Mouse (Mus musculus) thymus, postnatal 25 days (tissue): ENCODE results near the gene AC124502.3.

Experiments
- DNase-seq: peaks from one replicate; pipeline ENCODE4 v3.0.0; 2022

Gene AC124502.3

DNA sequence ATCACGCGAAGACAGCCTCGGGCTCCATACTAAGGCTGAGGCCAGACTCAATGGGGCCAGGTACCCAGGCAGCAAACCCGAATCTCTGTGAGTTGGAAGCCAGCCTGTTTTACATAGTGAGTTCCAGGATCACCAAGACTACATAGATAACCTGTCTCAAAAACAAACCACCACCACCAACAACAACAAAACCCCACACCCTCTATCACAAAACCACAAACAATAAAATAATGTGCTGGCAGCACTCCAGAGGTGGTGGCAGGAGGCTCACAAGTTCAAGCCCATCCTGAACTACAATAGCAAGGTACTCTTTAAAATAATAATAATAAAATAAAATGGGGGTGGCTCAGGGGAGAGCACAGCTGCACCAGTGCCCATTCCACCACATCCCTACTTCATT is 2.1 kb upstream of the AC124502.3 start:
- DNase-seq: no peak

DNA sequence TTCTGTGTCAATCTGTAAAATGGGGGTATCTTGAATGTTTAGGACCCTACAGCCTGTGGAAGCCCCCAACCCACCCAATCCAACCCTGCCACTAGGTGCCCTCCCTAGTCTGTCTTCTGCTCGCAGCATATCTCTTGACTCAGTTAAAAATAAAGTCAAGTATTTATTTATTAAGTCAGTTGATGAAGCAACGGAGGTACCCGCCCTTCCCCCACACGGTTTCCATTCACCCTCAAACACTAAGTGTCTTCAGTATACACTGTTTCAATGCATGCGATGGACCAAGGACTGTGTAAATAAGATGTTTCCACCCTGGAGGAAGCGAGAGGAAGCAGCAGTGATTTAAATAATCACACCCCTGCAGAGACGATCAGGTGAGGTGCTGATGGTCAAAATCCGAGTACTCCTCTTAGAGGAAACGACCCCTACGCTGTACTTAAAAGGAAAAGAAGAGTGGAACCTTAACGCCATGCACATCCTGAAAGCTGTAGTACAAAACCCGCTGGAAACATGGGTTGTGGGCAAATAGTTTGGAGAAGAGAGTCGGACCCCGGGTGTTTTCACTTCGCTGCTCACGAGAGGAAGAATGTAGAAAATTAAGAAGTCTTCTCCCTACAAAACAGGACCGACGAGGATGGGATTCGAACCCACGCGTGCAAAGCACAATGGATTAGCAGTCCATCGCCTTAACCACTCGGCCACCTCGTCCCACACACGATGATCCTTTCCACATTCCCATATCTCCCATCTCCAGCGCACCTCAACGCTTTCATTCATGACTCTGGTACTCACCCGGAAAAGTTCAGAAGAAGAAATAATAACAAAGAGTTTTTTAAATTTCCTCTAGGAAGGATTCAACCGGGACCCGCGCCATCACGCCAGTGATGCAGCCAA is 766 bp upstream of the AC124502.3 start:
- peak; percentile 64 for DNase-seq

DNA sequence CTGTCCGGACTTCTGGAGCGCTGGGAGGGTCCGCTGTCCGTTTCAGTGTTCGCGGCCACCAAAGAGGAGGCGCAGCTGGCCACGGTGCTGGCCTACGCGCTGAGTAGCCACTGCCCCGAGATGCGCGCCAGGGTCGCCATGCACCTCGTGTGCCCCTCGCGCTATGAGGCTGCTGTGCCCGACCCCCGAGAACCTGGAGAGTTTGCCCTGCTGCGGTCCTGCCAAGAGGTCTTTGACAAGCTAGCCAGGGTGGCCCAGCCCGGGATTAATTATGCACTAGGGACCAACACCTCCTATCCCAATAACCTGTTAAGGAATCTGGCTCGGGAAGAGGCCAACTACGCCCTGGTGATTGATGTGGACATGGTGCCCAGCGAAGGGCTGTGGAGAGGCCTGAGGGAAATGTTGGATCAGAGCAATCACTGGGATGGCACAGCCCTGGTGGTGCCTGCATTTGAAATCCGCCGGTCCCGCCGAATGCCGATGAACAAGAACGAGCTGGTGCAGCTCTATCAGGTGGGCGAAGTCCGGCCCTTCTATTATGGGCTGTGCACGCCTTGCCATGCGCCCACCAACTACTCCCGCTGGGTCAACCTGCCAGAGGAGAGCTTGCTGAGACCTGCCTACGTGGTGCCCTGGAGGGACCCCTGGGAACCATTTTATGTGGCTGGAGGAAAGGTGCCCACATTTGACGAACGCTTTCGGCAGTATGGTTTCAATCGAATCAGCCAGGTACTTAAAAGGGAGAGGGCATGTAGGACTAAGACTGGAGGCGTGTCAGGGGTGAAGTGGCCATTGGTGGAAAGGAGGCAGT is 817 bp downstream of the AC124502.3 start:
- DNase-seq: no peak

DNA sequence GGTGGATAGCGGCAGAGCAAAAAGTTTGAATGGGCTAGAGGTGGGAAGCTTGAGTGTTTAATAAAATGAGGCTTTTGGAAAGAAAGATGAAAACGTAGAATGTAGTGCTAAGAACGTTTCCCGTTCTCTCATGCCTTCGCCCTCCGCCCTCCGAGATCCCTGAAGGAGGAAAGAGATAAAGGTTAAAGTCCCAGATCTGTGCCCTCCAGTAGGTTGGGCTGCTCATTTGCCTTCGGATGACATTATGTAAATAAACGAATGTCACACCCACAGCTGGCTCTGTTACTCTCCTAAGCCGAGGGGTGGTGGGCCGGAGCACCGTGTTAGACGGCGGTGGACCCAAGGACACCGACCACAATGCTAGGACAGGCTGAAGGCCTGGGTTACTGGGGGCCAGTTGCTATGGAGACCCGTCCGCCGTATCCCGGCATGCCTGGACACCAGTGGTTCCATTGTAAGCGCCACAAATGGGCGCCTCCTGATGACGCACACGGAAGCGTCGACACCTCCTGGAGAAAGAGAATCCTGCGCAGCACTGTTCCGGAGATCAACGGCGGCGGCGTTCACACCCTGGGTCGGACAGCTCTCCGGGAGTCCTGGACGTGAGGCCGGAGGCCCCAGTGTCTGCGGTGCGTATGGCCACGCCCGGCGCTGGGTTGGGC is 2.3 kb downstream of the AC124502.3 start, which contains the start of gene Brms1:
Brms1 (plus strand) TSS at position 493 of the 662 bp plus-strand sequence.
- DNase-seq: peak; percentile 83

DNA sequence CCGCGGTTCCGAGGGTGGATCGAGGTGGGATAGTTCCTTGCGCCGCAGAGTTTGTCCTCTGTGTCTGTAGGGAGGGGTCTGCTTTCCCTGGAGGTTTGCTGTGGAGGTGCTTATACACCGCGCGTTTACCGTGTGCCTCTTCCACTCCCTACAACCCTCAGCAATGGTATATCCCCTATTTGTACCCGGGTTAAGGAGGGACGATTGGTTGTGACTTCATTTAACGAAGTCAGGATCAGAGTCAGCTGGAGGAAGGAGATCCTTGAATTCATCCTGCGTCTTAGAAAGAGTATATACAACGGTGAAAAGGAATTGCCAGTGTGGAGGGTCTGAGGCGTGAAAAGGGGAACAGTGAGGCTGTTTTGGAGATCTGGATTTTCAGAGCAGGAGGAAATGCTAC is 2.9 kb downstream of the AC124502.3 start:
- no peak for DNase-seq

DNA sequence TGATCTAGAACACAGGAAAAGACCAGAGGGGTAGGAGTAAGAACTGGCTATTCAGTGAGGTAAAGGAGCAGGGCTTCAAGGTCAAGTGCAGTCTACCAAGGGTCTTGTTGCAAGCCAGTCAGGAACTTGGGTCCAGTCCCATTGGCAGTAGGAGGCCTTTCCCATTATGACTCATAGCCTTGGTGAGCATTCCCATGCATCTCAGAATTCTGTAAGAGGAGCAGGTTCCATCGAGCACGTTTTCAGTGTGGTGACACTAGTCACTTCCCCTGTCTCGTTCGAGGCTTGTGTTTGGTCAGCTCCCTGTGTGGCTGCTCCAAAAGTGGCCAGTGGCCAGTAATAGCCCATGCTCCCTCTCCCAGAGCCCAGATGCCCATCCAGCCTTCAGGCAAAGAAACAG is 6.8 kb downstream of the AC124502.3 start:
- no peak for DNase-seq

DNA sequence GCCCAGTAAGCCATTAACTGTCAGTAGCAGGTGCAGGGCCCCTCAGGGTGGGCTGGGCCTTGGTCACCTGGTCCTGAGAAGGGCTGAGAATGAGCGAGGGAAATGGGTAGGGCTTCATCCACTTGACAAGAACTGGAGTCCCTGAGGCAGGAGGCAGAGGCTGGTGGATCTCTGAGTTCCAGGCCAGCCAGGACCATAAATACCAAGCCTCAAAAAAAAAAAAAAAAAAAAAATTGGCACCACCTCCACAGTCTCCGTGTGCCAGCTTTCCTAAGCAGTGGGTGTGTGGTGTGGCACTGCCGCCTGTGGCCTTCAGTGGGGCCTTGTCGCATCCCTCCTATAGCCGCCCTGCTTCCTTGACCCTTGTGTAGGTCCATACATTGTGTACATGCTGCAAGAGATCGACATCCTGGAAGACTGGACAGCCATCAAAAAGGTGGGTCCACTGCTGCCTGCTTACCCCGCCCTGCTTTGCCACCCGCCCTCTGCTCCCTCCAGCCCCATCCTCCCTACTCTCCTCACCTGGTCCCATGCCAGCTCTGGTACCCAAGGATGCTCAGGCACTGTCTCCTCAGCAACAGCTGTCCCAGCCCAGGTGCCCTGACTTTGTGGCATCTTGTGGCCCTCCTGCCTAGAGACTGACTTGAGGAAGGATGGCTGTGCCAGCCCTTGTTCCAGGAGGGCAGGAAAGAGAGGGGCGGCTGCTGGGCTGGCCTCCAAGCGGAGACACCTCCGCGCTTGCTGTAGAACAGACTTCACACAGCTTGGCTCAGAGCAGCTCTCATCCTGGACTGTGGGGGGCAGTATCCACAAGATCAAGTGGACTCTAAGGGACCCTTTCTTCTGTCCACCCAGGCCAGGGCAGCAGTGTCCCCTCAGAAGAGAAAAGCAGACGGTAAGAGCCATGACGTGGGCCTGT is 9.7 kb downstream of the AC124502.3 start:
- DNase-seq: no peak

DNA sequence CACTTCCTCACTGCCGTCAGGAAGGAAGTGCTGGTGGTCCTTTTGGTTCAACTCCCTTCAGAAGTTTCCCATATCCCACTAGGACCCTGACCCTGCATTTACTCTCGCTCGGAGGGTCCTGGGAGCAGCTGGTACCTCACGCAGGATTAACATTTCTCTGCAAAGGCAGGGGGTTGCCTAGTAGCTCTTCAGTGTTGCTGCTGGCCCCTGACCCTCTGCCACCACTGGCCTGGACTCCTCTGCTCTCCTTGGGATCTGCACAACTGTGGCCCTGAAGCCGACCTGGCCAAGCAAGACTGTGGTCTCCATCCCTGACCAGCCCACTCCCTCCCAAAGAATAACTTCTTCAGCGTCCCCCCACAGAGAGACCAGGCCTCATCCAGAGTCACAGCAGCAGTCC is 10.6 kb downstream of the AC124502.3 start:
- DNase-seq: no peak

DNA sequence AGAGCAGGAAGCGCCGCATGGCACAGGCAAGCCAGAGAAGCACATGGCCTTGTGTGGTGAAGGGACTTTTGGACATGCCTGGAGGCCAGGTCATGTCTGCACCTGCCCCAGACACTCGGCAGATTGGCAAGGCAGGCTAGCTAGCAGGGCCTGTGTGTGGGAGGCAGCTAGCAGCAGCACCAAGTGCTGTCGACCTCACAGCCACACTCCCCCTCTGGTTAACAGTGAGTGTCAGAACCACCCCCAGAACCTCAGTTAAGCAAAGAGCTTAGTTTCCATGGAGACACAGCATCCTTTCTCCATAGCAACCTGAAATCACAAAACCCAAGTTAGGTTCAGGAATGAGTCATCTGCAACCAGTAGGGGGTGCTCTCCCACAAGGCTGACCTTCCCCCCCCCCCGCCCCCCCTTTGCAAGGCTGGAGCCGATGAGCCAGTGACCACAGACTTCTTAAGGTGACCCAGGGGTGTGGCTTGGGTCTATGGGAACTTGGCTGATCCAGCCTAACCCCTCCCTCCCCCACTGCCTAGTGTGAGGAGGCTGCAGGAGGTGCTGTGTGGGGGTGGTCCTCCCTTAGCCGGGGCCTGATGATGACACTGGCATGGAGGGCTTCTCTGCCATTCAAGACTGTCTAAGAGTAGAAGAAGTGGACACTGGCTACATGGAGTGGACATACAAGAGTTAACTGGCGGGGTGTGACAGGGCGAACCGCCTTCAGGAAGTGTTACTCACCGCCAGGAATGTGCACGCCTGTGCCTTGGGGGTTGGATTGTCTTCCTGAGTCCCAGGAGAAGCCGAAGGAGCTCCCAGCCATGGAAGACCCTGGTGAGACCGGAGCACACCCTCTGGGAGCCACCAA is 11.6 kb downstream of the AC124502.3 start, which contains the start of gene Rin1:
Rin1 (plus strand) TSS at position 435 of the 859 bp plus-strand sequence.
- no peak for DNase-seq

DNA sequence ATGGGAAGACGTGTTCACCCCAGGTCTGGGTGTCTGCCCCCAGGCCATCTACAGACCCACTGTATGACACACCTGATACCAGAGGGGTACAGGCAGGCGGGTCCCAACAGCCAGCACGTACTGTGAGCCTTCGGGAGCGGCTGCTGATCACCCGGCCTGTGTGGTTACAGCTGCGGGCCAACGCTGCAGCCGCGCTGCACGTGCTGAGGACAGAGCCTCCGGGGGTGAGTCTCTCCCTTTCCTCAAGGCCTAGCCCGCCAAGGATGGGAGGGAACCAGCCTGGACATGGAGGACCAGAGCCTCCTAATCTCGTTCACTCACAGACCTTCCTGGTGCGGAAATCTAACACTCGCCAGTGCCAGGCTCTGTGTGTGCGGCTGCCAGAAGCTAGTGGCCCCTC is 12.3 kb downstream of the AC124502.3 start:
- no peak for DNase-seq

DNA sequence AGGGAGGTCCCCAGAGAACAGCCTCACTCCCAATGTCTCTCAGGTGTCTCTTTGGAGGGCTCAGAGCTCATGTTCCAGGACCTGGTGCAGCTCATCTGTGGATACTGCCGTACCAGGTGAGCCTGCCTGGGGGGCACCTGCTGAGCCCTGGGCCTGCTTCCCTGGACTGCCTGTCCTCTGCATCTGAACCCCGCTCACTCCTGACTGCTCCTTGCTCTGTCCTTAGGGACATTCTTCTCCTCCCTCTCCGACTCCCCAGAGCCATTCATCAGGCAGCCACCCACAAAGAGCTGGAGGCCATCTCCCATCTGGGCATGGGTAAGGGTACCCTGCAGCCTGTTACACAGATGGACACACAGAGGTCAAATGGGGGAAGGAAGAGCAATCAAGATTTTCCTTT is 12.8 kb downstream of the AC124502.3 start:
- DNase-seq: no peak

DNA sequence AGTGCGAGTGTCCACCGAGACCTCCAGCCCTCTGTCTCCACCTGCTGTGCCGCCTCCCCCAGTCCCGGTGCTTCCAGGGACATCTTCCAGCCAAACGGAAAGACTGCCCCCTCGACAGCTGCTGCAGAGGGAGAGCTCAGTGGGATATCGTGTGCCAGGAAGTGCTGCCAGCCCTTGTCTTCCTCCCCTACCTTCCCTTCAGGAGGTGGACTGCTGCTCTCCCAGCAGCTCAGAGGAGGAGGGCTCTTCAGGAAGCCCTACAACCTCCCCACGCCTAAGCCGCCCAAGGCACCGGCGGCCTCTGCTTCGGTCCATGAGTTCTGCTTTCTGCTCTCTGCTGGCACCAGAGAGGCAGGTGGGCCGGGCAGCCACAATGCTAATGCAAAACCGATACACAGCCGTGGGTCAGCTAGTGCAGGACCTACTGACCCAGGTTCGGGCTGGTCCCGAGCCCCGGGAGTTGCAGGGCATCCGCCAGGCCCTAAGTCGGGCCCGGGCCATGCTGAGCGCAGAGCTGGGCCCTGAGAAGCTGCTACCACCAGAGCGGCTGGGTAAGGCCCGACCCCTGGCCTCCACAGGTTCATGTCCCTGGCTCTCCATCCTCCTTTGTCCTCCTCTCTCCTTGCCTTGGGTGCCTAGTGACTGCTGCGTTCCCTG is 13.6 kb downstream of the AC124502.3 start:
- DNase-seq: no peak

DNA sequence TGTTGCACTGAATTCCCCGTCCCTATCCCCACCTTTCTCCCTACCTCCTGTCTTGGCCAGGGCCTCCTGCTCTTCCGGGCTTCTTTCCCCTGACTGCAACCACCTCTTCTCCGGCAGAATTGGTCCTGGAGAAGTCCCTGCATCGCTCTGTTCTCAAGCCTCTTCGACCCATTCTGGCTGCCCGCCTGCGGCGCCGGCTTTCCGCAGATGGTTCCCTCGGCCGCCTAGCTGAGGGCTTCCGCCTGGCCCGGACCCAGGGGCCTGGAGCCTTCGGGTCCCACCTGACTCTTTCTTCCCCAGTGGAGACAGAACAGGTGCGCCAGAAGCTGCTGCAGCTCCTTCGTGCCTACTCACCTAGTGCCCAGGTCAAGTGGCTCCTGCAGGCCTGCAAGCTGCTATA is 14.2 kb downstream of the AC124502.3 start:
- no peak for DNase-seq

DNA sequence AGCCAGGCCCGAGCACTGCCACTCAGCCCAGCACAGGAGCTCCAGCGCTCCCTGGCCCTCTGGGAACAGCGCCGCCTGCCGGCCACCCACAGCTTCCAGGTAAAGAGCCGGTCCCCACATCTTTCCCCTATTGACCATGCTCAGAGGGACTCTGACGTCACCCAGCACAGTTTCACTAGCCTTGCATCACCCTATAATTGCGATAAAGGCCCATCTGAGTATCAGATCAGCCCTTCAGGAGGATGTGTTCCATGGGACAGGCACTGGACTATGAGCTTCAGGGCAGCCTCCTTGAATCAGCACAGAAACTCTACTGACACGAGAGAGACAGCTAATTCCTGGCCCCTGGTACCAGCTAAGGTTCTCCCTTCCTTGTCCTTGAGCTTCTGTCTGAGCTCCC is 15.2 kb downstream of the AC124502.3 start:
- peak; percentile 36 for DNase-seq

DNA sequence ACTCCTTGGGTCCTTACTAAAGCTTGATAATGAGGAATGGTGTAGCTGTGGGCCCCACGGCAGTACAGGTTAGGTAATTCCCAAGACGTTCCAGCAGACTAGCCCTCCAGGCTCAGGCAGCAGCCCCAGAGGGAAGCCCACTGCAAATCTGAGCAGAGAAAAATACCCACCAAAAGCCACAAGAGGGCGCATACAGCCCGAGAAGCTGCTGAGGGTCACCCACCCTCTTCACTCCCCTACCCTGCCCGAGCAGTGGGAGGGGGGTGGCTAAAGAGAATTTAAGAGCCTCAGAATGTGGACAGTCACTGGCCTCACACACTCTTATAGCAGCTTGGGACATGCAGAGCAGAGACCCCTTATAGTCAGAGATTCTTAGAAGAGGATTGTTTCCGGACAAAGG is 17.6 kb downstream of the AC124502.3 start:
- peak; percentile 42 for DNase-seq

DNA sequence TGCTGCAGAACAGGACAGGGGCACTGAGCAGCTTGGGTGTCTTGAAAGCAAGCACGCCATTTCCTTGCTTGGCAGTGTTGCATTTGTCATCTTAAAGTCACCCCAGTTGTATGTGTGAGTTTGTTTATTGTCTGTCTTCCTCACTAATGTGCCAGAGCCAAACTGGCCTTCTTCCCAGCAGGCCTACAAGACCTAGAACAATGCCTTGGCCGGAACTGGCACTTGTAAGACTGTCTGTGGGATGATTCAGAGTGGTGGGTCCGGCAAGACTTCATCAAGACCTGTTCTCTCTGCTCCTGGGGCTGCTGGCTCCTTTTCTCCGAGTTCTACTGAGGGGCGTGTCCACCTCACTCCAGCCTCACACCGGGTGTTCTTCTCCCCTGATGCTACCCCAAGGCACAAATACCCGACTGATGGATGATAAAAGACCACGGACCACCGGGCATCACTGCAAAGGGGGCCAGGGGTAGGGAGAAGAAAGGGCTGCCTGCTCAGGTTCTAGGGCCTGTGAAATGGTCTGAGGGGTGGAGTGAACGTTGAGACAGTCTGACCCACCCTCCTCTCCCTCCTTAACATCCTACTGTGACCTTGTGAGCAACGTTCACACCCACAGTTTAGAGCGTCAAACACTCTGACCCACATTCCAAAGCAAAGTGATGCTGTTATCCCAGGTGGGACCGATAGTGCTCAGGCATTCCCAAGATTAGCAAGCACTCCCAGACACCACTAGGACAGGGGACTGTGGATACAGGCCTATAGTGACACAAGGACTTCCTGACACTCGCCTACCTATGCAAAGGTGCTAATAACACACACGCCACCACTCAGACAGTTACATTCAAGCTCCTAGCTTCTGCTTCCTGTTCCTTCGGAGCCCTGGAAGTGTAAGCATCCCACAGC is 19.4 kb downstream of the AC124502.3 start:
- DNase-seq: no peak

DNA sequence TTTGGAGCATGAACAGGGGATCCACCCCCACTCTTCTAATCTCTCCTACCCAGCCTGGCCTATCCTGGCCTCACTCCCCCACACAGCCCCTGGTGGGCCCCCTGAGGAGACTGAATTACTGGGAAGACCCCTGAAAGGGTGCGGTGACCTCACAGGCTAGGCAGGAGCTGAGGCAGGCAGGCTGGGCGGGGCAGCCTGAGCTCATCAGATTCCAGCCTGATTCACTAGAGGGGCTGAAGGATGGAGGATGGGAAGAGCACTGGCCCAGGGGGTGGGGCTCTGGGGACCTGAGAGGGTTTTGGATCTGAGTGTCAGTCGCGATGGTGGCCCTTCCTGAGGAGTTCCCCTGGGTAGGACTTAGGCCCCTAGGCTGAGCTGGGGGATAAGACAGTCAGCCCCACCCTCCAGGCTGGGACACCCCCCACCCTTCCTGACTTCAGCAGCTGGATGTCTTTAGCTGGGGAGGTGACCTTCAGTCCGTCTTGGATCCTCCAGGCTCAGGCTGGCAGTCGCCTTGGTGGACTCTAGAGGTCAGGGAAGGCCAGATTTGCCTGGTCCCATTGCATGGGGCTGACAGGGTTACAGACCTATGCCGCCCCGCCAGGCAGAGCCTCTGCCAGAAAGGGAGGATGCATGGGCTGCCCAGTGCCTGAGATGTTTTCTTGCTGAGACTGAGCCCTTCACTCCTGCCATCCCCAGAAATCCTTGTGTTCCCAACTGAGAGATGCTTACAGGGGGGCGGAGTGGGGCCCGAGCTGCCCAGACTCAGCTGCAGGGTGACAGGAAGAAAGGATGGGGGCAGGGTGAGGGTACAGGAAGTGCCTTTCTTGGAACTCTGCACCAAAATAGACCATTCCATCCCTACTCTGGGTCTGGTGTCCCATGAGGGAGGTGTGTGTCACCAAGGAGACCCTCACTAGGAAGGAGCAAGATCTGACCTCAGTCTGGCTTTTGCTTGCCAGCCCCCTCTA is 20.4 kb downstream of the AC124502.3 start:
- DNase-seq: no peak
